Mouse (Mus musculus) monocyte, adult 5-6 weeks (primary cell): ENCODE data around the gene Casq2. TPM values are rescaled to one million over a fixed set of nuclear protein-coding genes. Genes with fewer than 3 reads are reported as not detected.

Experiments
- ATAC-seq: fragments of 153-309, 156-312 bp; replicated peaks from 2 replicates; pipeline ENCODE4 v1.8.0; 2017; ENCODE audit warnings: mild to moderate bottlenecking; ENCODE audit not compliant: low TSS enrichment, insufficient number of reproducible peaks, severe bottlenecking, poor library complexity, low FRiP score
- total RNA-seq: library from RNA; stranded (forward); fragments of 200-1000, 200-491, 200-594 nt; gene quantifications from 3 replicates; pipeline ENCODE4 v1.2.3, GENCODE M21; 2017

Gene Casq2
- total RNA-seq, 1 experiment from 2014 or later: not detected

GRCm38 (mm10) chr3:102070360-102070759, 15.9 kb upstream of the Casq2 start:
- no peak for ATAC-seq

- ATAC-seq: no peak
These were observed 15.2 kb upstream of the Casq2 start for GRCm38 (mm10) chr3:102071016-102071415.

- no peak for ATAC-seq
These were observed 6.8 kb upstream of the Casq2 start for GRCm38 (mm10) chr3:102079413-102079812.

- no peak for ATAC-seq
These were observed 4.4 kb upstream of the Casq2 start for GRCm38 (mm10) chr3:102081862-102082261.

GRCm38 (mm10) chr3:102083589-102084230, 2.5 kb upstream of the Casq2 start:
- ATAC-seq: no peak

GRCm38 (mm10) chr3:102084833-102085491, 1.3 kb upstream of the Casq2 start:
- no peak for ATAC-seq

- no peak for ATAC-seq
These were observed 496 bp upstream of the Casq2 start for GRCm38 (mm10) chr3:102085719-102086118.

GRCm38 (mm10) chr3:102094841-102095240, 8.6 kb downstream of the Casq2 start:
- no peak for ATAC-seq

- ATAC-seq: no peak
These were observed 9.2 kb downstream of the Casq2 start for GRCm38 (mm10) chr3:102095412-102095811.

- no peak for ATAC-seq
These were observed 10.2 kb downstream of the Casq2 start for GRCm38 (mm10) chr3:102096366-102096765.

- ATAC-seq: no peak
These were observed 10.8 kb downstream of the Casq2 start for GRCm38 (mm10) chr3:102096976-102097375.

GRCm38 (mm10) chr3:102099242-102099641, 13.0 kb downstream of the Casq2 start:
- ATAC-seq: no peak

GRCm38 (mm10) chr3:102099793-102100192, 13.6 kb downstream of the Casq2 start:
- no peak for ATAC-seq

GRCm38 (mm10) chr3:102101445-102101844, 15.2 kb downstream of the Casq2 start:
- no peak for ATAC-seq

- no peak for ATAC-seq
These were observed 17.8 kb downstream of the Casq2 start for GRCm38 (mm10) chr3:102103811-102104565.

GRCm38 (mm10) chr3:102108201-102108600, 22.0 kb downstream of the Casq2 start:
- no peak for ATAC-seq

- ATAC-seq: no peak
These were observed 25.9 kb downstream of the Casq2 start for GRCm38 (mm10) chr3:102111979-102112599.

GRCm38 (mm10) chr3:102120947-102121346, 34.7 kb downstream of the Casq2 start:
- ATAC-seq: no peak

- ATAC-seq: no peak
These were observed 35.8 kb downstream of the Casq2 start for GRCm38 (mm10) chr3:102122046-102122445.
